Mouse (Mus musculus): Measurements from ENCODE around the gene Rnf214.
"Not testable (repeated sequence)": the region's sequence is repeated elsewhere in the genome, so short reads cannot be mapped to it uniquely, and the experiment has no call there.

Gene Rnf214

DNA sequence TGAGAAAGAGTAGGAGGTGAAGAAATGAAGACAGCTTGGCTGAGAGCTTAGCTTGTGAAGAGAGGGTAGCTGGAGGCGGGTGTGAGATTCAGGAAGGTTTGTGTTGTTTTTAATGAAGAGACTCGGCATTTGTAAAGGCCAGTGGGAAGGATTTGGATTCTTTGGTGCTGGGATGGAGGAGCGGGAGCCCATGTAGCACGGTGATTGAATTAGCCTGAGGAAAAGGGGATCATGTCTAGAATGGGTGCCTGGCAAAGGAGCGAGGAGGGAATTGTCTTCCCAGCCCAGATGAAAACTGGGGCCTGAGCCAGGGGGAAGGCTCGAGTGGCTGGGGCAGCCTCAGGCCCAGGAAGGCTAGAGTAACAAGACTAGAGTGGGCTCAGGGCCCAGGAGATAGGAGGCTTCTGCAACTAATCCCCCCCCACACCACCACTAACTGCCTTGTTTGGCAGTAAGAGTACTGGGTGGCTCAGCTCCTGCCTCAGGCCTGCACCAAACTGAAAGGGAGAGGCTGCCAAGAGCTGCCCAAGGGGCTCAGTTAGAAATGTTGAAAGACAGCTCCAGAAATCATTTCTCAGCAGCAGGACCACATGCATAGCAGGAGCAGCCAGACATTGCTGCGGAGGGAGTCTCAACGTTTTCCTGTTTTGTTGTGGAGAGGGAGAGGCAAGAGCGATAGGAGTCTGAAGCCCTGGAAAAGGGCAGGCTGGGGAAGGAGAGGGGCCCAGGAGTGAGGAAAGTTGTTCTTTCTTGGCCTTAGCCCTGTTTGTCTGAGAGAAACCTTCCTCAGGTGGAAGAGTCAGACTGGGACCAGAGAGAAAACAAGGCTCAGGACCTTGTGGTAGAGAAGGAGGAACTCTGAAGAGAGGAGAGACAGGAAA lies 56.9 kb downstream of the Rnf214 start:
- peak; percentile 41 for DNase-seq (ENCODE audit: low spot score)

DNA sequence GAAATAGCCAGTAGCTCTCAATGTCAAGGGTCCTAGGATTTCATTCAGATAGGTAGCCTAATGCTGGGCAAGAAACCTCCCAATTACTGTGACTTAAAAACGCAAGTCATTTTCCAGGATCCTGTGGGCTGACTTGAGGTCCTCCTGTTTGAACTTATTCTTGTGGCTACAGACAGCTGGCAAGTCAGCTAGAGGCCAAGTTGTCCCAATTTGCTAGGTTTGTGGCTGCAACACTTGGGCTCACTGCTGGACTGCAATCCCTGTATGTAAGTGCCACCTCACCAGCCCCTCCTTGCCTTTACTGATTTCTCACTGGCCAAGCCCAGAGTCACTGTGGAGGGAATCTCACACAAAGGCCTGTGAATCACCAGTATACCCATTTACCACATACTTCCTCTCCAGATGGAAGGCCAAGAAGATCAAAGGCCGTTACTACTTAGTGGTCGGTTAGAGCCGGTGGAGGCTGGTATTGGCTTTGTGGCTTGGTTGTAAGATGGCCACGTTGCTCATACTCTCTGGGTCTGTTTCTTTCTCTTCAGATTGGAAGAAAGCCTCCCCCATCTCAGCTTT lies 59.7 kb downstream of the Rnf214 start:
- no peak for DNase-seq (ENCODE audit: low spot score)

- not testable (repeated sequence) for DNase-seq (ENCODE audit: low spot score)
Observed at GRCm38 (mm10) chr9:45846176-45846575, 60.5 kb downstream of the Rnf214 start.

GRCm38 (mm10) chr9:45845541-45845940 lies 61.2 kb downstream of the Rnf214 start:
- no peak for DNase-seq (ENCODE audit: low spot score)

DNA sequence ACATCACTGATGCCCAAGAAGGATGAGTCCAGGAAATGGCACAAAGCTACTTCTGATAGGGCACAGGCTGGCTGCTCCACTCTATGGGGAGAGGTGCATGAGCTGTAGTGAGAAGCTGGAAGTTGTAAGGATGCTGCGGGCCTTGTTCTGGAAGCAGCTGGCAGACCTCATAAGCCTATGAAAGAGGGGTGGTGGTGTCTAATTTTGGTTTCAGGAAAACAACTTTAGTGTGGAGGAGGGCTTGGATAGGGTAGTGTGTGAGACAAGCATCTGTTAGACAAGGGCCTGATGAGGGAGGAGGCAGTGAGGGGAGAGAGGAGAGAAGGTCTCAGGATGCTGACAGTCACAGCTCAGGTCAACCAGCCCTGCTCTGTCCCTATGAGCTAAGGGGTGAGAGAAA lies 62.9 kb downstream of the Rnf214 start:
- no peak for DNase-seq (ENCODE audit: low spot score)

DNA sequence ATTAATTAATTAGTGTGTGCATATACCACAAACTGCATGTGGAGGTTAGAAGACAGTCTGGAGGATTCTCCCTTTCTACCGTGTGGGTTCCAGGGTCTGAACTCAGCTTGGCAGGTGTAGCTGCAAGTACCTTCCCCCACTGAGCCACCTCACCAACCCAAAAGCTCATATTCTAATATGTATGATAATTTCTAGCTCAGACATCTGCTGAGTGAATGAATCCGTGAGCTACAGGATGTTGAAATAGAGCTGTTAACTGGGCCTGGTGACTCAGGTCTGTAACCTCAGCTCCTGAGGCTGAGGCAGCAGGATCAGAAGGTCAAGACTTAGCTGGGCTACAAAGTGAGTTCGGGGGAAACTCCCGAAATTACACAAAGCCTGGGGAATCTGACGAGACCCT lies 63.7 kb downstream of the Rnf214 start:
- no peak for DNase-seq (ENCODE audit: low spot score)

- no peak for DNase-seq (ENCODE audit: low spot score)
Observed at GRCm38 (mm10) chr9:45841458-45841857, 65.3 kb downstream of the Rnf214 start.

GRCm38 (mm10) chr9:45840331-45840730 lies 66.4 kb downstream of the Rnf214 start:
- DNase-seq (ENCODE audit: low spot score), result no peak

- DNase-seq (ENCODE audit: low spot score), result no peak
Observed at GRCm38 (mm10) chr9:45839982-45840300, 66.8 kb downstream of the Rnf214 start.

DNA sequence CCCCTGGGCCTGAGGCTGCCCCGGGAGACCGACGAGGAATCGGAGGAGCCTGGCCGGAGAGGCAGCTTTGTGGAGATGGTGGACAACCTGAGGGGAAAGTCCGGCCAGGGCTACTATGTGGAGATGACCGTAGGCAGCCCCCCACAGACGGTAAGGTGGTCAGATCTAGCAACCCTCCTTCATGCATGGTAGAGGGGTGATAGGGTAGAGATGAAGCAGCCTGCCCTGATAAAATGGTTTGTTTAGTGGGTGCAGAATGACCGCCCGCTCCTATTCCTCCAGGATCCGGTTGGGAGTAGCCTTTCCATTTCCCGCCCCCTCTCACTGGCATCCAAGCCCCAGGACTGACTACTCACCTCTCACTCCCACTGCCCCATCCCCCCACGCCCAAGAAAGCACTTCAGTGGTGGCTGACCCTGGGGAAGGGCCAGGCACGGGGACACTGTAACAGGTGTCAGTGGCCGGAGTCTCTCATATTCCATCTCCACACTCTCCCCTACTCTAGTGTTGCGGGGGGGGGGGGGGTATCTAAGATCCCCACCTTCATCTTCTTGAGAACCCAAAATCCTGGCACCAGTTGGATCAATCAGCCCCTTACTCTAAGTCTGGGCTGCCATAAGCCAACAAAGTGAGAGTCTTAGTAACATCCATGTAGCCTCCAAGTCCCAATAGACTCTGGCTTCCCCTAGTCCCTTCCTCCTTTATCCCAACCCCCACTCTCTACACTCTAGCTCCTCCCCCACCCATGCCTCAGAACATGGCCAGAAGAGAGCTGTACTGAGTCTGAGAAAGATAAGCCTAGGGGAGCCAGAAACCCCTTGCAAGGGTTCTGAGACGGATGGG lies 67.4 kb downstream of the Rnf214 start:
- no peak for DNase-seq (ENCODE audit: low spot score)

DNA sequence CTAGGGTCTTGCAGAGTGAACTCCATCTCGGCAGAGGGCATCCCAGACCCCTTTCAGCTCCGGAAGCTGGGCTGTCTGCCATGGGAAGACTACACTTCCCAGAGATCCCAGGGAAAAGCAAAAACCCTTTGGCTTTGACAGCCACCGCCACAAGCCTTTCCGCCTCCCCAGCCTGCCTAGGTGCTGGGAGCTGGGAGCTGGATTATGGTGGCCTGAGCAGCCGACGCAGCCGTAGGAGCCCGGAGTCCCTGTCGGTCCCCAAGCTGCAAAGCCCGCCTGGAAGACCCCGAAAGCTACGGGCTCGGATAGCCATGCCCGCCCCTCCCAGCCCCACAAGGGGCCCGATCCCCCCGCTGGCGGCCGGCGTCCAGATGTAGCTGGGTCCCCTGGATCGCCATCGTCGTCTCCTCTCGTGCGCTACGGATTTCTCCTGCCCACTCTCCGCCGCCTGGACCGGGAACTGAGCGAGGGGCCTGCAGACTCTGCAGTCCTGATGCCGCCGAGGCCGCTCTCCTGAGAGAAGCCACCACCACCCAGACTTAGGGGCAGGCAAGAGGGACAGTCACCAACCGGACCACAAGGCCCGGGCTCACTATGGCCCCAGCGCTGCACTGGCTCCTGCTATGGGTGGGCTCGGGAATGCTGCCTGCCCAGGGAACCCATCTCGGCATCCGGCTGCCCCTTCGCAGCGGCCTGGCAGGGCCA lies 68.1 kb downstream of the Rnf214 start, which contains the start of gene Bace1:
TSS of gene Bace1 (plus strand) at position 147 of the 705 bp plus-strand sequence.
- DNase-seq (ENCODE audit: low spot score), result peak; percentile 68

- no peak for DNase-seq (ENCODE audit: low spot score)
Observed at GRCm38 (mm10) chr9:45838069-45838433, 68.7 kb downstream of the Rnf214 start.

- DNase-seq (ENCODE audit: low spot score), result no peak
Observed at GRCm38 (mm10) chr9:45833461-45833860, 73.2 kb downstream of the Rnf214 start.

DNA sequence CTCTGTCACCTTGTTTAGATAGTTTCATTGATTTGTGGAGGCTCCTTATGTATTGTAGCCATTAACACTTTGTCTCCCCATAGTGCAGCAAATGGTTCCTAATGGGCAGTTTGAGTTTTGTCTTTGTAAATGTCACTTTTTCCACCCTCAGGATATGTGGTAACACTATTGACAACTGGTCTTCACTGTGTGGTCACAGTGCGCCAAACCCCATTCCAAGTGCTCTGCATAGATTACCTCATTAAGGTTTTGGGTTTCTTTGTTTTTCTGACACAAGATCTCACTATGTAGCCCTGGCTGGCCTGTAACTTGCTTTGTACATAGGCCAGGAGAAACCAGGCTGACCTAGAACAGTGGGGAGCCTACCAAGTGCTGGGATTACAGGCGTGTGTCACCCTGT lies 73.8 kb downstream of the Rnf214 start:
- no peak for DNase-seq (ENCODE audit: low spot score)

DNA sequence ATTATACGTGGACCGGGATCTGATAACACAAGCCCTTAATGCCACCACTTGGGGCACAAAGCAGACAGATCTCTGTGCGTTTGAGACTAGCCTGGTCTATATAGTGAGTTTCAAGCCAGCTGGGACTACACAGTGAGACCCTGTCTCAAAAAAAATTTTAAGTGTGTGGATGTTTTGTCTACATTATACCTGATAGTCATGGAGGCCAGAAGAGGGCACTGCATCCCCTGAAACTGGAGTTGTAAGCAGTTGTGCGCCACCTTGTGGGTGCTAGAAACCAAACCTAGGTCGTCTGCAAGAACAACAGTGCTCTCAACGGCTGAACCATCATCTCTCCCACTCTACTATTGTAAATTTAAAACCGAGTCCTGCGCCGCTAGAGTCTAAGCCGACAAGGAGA lies 77.6 kb downstream of the Rnf214 start:
- no peak for DNase-seq (ENCODE audit: low spot score)

DNA sequence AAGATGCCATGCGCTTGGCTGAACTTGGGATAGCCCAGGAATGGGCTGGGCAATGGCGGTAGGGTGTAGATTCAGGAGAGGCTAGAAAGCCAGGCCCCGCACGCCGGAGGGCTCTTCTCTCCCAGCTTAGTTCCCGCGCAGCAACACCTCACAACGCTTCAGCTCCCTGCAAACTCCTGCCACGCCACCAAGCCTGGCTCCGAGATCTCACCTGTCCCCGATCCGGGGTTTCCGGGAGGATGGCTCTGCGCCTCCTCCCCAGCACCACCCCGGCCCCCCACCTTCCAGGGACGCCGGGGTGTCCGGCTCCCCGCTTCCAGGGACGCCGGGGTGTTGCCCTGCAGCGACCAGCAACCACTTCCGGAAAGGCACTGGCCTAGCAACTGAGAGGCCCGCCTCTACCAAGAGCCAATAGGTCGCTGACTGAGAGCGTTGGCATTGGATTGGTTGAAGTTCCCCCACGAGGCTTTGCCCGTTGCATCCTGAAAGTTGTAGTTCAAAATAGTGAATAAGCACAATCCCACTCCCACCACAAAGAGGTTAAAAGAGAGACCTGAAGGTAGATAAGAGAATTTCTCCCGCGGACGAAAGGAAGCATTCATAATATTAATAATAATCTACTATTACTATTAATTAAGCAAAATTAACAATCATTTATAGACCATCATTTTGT lies 78.3 kb downstream of the Rnf214 start, which contains the start of gene Cep164:
TSS of gene Cep164 (minus strand) at position 401 of the 673 bp plus-strand sequence.
- peak; percentile 66 for DNase-seq (ENCODE audit: low spot score)

- DNase-seq (ENCODE audit: low spot score), result no peak
Observed at GRCm38 (mm10) chr9:45827663-45828290, 78.9 kb downstream of the Rnf214 start.

DNA sequence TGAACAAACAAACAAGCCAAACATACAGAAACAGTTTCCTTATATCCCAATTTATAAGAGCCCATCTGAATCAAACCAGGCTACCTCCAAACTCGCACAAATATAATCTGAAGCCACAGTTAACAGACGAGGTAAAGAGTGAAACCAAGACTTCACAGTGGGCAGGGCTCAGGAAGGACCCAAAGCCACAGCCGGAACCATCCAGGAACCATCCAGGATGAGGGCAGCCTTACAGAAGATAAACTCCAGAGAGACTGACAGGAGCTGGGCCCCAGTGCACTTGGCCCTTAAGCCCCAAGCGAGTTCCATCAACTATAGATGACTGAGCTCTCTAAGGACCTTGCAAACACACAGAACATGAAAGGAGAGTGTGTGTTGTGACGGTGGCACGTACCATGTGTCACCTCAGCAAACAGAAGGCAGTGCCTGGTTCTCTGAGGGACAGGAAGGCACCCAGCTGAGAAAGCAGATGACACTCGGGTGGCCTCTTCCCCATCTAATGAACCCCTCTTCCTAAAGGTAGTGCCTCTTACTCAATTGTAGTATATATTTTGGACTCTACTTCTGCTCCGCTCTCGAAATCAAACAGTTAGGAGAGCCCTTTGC lies 88.2 kb downstream of the Rnf214 start:
- no peak for DNase-seq (ENCODE audit: low spot score)

- DNase-seq (ENCODE audit: low spot score), result no peak
Observed at GRCm38 (mm10) chr9:45815525-45815924, 91.2 kb downstream of the Rnf214 start.

DNA sequence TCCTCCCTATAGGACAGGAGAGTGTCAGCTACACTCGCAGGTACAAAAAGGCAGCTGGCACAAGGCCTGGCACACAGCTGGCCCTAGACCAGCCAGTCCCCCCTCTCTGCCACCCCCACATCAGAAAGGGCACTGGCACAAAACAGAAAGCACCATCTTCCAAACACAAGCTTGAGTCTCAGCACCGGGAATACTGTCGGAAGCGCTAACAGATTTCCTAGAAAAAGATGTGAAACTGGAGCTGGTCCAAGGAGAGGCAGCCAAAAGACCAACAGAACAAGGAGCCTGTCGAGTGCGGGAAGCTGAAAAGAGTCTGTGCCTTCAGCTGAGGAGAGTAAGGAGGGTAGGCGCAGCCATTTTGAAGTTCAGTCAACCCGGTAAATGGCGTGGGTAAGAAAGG lies 91.6 kb downstream of the Rnf214 start:
- no peak for DNase-seq (ENCODE audit: low spot score)
